Mouse (Mus musculus) CD8-positive naive resting alpha-beta T cell, adult 2 months (primary cell): Measurements from ENCODE around the gene Tbc1d22b.

ENCODE experiments used
- DNase-seq, 2 experiments: peaks; one replicate each; pipeline ENCODE4 v3.0.0; 2022; ENCODE audit warnings: low read depth in 2 of 2, low spot score in 2 of 2

Gene Tbc1d22b

DNA sequence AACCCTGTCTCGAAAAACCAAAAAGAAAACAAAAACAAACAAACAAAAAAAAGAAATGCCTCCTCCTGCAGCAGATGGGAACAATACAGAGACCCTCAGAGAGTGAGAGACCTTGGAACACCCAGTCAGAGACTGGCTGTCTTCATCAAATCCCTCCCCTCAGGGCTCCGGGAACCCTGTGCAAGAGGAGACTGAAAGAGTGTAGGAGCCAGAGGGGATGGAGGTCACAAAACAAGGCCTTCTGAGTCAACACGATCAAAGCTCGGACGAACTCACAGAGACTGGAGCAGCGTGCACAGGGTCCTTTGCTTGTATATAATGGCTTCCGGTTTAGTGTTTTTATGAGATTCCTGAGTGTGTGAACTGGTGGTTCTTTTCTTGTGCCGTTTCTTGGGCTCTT, 9.2 kb upstream of the Tbc1d22b start:
- no peak for DNase-seq

GRCm38 (mm10) chr17:29541419-29541818, 8.2 kb upstream of the Tbc1d22b start:
- no peak for DNase-seq

DNA sequence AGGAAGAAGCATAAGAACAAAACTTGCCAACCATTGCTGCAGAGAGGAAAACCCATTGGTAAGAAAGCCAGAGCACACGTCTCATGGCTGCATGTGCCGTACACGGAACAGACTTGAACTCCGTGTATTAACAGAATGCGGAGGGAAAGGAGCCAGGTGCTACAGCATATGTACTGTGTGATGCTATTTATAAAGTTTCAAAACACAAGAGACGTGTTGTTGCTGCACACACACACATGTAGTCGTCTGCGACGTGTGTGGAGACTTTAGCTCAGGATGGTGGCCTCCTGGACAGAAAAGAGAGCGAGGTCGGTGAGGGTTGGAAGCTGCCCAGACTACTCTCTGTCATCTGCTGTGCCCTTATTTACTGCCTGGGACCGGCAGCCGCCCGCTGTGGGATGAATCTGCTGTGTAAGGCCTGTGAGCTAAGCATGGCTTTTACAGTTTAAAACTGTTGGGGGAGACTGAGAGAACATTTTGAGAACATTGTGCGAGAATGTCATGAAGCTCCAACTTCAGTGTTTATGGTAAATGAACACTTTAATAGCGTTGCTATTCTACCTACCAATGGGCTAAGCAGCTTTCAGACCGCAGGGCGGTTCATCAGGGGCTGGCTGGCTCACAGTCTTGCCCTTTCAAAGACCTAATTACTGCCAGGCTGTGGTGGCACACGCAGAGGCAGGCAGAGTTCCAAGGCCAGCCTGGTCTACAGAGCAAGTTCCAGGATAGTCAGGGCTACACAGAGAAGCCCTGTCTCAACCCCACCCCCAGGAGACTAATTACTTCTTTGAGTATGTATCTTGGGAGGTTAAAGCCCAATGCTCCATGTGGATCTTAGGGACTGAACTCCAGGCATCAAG, 6.5 kb upstream of the Tbc1d22b start:
- DNase-seq, result no peak

DNA sequence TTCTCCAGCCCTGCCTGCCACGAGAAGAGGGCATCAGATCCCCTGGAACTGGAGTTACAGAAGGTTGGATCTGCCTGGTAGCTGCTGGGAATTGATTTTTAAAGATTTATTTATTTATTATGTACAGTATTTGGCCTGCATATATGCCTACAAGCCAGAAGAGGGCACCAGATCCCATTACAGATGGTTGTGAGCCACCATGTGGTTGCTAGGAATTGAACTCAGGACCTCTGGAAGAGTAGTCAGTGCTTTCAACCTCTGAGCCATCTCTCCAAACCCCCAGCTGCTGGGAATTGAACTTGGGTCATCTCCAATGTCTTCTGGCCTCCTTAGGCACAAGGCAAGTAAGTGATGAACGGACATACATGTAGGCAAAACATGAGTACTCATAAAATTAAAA, 5.5 kb upstream of the Tbc1d22b start:
- DNase-seq, result no peak

DNA sequence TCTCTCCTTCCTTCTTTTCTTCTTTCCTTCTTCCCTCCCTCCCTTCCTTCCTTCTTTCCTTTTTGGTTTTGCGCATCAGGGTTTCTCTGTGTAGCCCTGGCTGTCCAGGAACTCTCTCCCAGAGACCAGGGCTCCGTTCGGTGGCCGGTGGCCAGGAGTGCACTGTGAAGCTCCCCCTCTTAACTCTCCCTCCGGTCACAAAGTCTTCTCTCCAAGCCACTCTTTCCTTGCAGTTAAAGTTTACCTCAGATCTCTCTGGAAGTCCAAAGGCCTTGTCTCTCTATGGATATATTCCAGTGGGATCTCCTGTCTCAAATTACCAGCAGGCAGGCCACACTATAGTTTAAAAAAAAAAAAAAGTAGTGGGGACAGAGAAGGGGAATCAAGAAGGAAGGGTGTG, 4.3 kb upstream of the Tbc1d22b start:
- no peak for DNase-seq

- no peak for DNase-seq
These were observed 1.1 kb upstream of the Tbc1d22b start for GRCm38 (mm10) chr17:29548494-29548893.

DNA sequence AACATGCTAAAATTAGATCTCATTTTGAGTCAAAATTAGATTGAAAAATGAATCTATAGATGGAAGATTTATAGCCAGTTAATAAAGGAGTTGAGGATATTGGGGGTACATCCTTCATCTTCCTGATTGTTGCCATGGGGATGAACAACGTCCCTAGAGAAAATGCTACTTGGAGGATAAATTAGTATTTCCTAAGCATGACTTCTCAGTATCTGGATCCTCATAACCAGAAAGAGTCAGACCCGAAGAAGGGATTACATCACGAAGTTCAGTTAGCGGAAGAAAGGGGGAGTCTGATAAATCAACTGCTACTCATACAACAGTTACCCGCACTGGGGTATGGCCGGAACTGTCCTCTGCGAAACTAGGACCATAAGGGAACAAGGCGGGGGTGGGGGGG, 591 bp upstream of the Tbc1d22b start:
- DNase-seq, result no peak

GRCm38 (mm10) chr17:29551019-29551418, 1.4 kb downstream of the Tbc1d22b start:
- DNase-seq, result peak in 1 of 2 experiments; percentile 15

DNA sequence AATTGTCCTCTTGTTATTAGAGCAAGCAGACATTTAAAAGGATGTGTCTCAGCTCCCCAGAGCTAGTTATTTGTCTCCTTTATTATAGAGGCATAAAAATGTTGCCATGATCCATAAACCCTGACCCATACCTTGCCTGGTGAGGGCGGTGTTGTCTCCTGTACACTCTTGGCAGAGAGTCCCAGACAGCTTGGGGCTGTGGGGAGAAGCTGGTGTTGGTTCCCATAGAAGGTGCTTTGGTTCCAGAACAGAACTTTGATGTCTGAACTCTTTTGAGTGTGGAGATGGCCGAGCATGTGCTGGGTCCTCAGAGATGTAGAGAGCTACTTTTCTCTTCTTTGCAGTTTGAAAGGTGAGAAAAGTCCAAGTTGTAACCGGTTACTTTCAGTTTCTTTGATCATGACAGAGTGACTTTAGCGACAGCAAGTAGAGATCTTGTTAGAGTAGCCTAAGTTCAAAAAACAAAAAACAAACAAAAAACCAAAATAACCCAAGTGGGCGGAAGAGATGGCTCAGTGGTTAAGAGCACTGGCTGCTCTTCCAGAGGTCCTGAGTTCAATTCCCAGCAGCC, 2.7 kb downstream of the Tbc1d22b start, which contains the start of gene Tmem217:
Gene Tmem217 (minus strand): TSS at position 224 of the 571 bp plus-strand sequence.
- peak in 1 of 2 experiments; percentile 20 for DNase-seq

DNA sequence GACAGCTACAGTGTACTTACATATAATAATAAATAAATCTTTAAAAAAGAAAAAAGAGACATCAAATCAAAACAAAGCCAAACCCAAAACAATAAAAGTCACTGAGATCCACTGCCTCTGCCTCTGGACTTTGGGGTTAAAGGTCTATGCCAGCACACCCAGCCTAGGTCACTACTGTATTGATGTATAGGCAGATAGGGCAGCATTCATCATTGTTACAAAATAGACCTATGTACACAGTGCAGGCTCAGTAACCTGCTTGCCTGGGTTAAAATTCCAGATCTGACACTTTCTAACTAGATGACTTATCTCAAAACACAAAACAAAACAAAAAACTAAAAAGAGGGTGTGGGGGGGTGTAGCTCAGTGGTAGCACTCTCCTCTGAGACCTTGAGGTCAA, 4.6 kb downstream of the Tbc1d22b start:
- DNase-seq, result no peak

- no peak for DNase-seq
These were observed 6.9 kb downstream of the Tbc1d22b start for GRCm38 (mm10) chr17:29556456-29556855.

GRCm38 (mm10) chr17:29556893-29557292, 7.3 kb downstream of the Tbc1d22b start:
- DNase-seq, result no peak

DNA sequence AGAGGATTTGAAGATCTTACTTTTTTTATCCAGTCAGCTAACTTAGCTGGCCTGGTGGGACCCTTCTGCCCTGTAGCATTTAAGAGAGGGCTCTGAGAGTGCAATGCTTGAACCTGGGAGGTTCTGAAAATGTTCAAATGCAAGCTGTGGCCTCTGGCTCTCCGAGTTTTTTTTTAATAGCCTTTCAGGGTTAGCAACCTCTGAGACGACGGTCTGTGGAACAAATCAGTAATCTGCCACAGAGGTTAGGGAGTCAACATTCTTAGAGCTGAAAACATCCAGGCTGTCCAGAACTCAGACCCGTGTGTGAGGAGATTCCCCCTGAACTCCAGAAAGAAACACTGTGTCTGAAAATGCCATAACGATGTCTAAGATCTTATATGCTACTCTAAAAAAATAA, 8.9 kb downstream of the Tbc1d22b start:
- DNase-seq, result no peak

DNA sequence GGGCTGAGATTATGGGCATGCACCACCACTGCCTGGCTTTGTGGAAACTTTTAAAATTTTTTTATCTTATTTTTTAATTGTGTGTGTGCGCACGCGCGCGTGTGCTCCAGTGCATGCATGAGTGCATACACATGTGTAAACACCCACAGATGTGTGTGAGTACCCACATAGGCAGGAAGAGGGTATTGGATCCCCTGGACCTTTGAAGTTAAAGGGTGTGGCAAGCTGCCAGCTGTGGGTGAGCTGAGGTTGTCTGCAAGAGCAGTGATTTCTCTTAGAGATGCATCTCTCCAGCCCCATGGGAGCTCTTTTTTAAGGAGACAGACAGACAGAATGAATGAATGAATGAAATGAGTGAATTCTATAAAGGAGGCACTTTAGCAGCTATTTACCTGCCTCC, 15.9 kb downstream of the Tbc1d22b start:
- DNase-seq, result no peak

- no peak for DNase-seq
These were observed 18.9 kb downstream of the Tbc1d22b start for GRCm38 (mm10) chr17:29568435-29568834.

DNA sequence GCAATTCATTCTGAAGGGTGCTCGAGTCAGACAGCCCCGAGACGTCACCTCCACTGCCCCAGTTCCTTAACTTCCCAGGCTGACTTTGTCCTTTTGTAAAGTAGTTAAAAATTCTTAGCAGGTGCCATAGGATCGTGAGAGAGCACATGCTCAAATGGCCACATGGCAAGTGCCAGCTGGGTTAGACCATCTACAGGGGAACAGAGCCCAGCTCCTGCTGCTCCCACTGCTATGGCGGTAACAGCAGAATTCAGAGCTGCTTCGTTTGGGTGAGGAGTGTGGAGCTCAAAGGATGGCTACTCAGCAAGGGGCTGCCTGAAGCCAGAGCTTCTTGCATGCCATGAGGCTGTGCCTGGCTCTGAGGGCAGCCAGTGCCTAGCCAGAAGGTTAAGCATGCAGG, 20.2 kb downstream of the Tbc1d22b start:
- no peak for DNase-seq

DNA sequence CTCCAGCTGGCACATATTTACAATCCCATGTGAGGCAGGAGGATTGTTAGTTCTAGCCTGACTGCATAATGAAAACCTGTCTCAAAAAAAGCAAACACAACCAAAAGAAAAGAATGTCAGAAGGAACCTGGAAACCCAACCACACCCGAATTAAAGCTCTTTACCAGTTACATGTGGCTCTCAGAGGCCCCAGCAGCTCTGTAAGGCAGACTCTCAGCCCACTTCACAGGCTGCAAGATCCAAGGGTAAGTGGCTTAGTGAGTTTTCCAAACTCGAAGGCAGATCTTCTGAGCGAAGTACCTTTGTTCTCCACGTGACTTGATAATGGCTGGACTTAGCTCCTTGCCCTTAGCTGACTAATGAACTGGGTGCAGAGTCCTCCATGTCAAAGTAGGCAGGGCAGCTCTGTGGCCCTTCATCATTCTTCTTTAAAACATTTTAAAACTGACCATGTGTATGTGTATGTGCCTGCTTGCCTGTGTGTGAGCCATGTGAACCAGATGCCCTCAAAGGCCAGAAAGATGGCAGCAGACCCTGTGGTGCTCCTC, 30.1 kb downstream of the Tbc1d22b start:
- no peak for DNase-seq

- no peak for DNase-seq
These were observed 34.0 kb downstream of the Tbc1d22b start for GRCm38 (mm10) chr17:29583569-29583968.

GRCm38 (mm10) chr17:29584306-29584705, 34.7 kb downstream of the Tbc1d22b start:
- peak in 1 of 2 experiments; percentile 36 for DNase-seq

DNA sequence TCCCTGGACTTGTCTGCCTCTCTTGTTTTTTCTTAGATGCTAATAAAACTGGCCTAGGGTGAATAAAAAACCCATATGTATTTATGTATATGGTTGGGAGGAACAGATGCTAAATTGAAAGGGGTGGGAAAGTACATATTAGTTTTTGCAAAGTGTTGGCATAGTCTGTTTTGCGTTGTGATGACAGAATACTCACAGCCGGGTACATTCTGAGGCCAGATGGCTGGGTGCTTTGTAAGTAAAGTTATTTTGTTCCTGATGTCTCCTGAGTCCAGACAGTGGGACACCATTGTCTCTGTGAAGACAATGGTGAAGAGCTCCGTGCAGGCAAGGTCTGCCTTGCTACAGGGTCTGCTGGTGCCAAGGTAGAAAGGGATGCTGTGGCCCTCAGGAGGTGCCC, 35.2 kb downstream of the Tbc1d22b start:
- no peak for DNase-seq

GRCm38 (mm10) chr17:29585446-29585845, 35.9 kb downstream of the Tbc1d22b start:
- peak in 1 of 2 experiments; percentile 24 for DNase-seq

GRCm38 (mm10) chr17:29586921-29587320, 37.3 kb downstream of the Tbc1d22b start:
- no peak for DNase-seq
